Mouse (Mus musculus) small intestine, adult 2 months (tissue): ENCODE results near the gene Etnppl. TPM values are rescaled to one million over a fixed set of nuclear protein-coding genes. Genes with fewer than 3 reads are reported as not detected.

ENCODE experiments used
- H3K27ac ChIP-seq: fragments of 200-500 bp; 2 replicates; pipeline ENCODE4 v1.5.1; 2012; ENCODE audit warnings: low read depth, low read length, control low read depth, inconsistent platforms; ENCODE audit not compliant: insufficient read depth
- H3K27me3 ChIP-seq: fragments of 200-500 bp; 2 replicates; pipeline ENCODE4 v1.6.1; 2012; ENCODE audit warnings: mild to moderate bottlenecking, moderate library complexity, low read length, inconsistent platforms; ENCODE audit not compliant: control insufficient read depth, insufficient read depth
- H3K36me3 ChIP-seq: fragments of 200-500 bp; 2 replicates; pipeline ENCODE4 v1.6.1; 2012; ENCODE audit warnings: mild to moderate bottlenecking, low read length, control low read depth, inconsistent platforms; ENCODE audit not compliant: control insufficient read depth, insufficient read depth
- H3K4me1 ChIP-seq: fragments of 200-500 bp; 2 replicates; pipeline ENCODE4 v1.6.1; 2012; ENCODE audit warnings: low read length, inconsistent platforms, mixed read lengths; ENCODE audit not compliant: control insufficient read depth, insufficient read depth, insufficient read length
- H3K4me3 ChIP-seq: fragments of 200-500 bp; 2 replicates; pipeline ENCODE4 v1.5.1; 2012; ENCODE audit warnings: low read depth, mild to moderate bottlenecking, control low read depth, inconsistent platforms, low read length, moderate library complexity
- CTCF ChIP-seq: fragments of 200-500 bp; IDR thresholded peaks from 2 replicates; pipeline ENCODE4 v1.5.1; 2012; ENCODE audit warnings: low read depth, mild to moderate bottlenecking, control low read depth, inconsistent platforms, low read length, moderate library complexity, mixed read lengths; ENCODE audit not compliant: insufficient replicate concordance, insufficient read length; ENCODE audit errors: extremely low read depth
- POLR2A ChIP-seq: fragments of 200-500 bp; IDR thresholded peaks from 2 replicates; pipeline ENCODE4 v1.6.1; 2012; ENCODE audit warnings: low read depth, mild to moderate bottlenecking, control low read depth, inconsistent platforms, low read length, moderate library complexity
- WGBS: fragments of 180-500 bp; shearing (Covaris S2); methylation state at CpG from one replicate; pipeline ENCODE4 v1.1.7; 2018; 5-methylcytosine and 5-hydroxymethylcytosine counted together
- polyA plus RNA-seq: library from polyadenylated mRNA; depleted of rRNA; stranded (reverse); fragments of >200 nt; gene quantifications from 2 replicates; pipeline ENCODE4 v1.2.3, GENCODE M21; 2012; rRNA removed

The Etnppl gene
- polyA plus RNA-seq, 1 experiment: 0.10 TPM

- H3K27ac ChIP-seq: no peak overlapping the region
These were observed 69.8 kb downstream of the Etnppl start for GRCm38 (mm10) chr3:130687051-130687450.

More at GRCm38 (mm10) chr3:130687051-130687450, 69.8 kb downstream of the Etnppl start:
- Histone ChIP-seq H3K27me3 (no peaks in the 10 kb centered on the region), H3K36me3 (no peaks in the 10 kb centered on the region), H3K4me1 (peaks cover 8% of the 10 kb centered on the region; the same call in 1 of the 2 replicates), H3K4me3 (no peak overlapping the region)
- 93% methylated on average over 1 of the region's 1 CpGs for WGBS
- TF ChIP-seq CTCF (no peak), POLR2A (no peak)

Other genes with a start within 250 kb of the Etnppl start
- 42.6 and 43.2 TPM in 2 replicates for gene Ostc, start 92.0 kb downstream of the Etnppl start, polyA plus RNA-seq
- 847 and 1,098 TPM in 2 replicates for gene Rpl34, start 113.0 kb downstream of the Etnppl start, polyA plus RNA-seq